Mouse (Mus musculus) heart, embryonic 12.5 days (tissue): ENCODE data around the gene Acot6. TPM values are rescaled to one million over a fixed set of nuclear protein-coding genes. Genes with fewer than 3 reads are reported as not detected.

ENCODE experiments used
- ATAC-seq: fragments of 200-750 bp; cut with Nextera tagmentation; 2 replicates; pipeline ENCODE4 v1.8.0; 2017; ENCODE audit warnings: moderate TSS enrichment, moderate library complexity; ENCODE audit not compliant: insufficient number of reproducible peaks, low FRiP score
- H3K27ac ChIP-seq: fragments of 300-500 bp; sonication (generic); 2 replicates; pipeline ENCODE4 v1.5.1; 2016; ENCODE audit warnings: mild to moderate bottlenecking, moderate library complexity; ENCODE audit not compliant: poor library complexity, severe bottlenecking
- H3K27me3 ChIP-seq: fragments of 300-500 bp; sonication (generic); replicated peaks from 2 replicates; pipeline ENCODE4 v1.6.1; 2016; ENCODE audit warnings: mild to moderate bottlenecking, moderate library complexity
- H3K36me3 ChIP-seq: fragments of 300-500 bp; sonication (generic); 2 replicates; pipeline ENCODE4 v1.6.1; 2016; ENCODE audit warnings: mild to moderate bottlenecking, moderate library complexity
- H3K4me1 ChIP-seq: fragments of 300-500 bp; sonication (generic); replicated peaks from 2 replicates; pipeline ENCODE4 v1.6.1; 2016; ENCODE audit warnings: mild to moderate bottlenecking
- H3K4me2 ChIP-seq: fragments of 300-500 bp; sonication (generic); 2 replicates; pipeline ENCODE4 v1.6.1; 2016; ENCODE audit warnings: mild to moderate bottlenecking, moderate library complexity
- H3K4me3 ChIP-seq: fragments of 300-500 bp; sonication (generic); 2 replicates; pipeline ENCODE4 v1.5.1; 2016; ENCODE audit warnings: mild to moderate bottlenecking
- H3K9ac ChIP-seq: fragments of 300-500 bp; sonication (generic); 2 replicates; pipeline ENCODE4 v1.6.1; 2016; ENCODE audit warnings: mild to moderate bottlenecking, moderate library complexity
- H3K9me3 ChIP-seq: fragments of 300-500 bp; sonication (generic); replicated peaks from 2 replicates; pipeline ENCODE4 v1.6.1; 2016; ENCODE audit warnings: mild to moderate bottlenecking, moderate library complexity
- WGBS: fragments of 180-500 bp; shearing (Covaris S2); methylation state at CpG from one replicate; pipeline ENCODE4 v1.1.7; 2016; 5-methylcytosine and 5-hydroxymethylcytosine counted together
- polyA plus RNA-seq: library from polyadenylated mRNA; unstranded; fragments of >200 nt; fragmentation: Nextera tagmentation; extraction: Ambion mirVana; gene quantifications from 2 replicates; pipeline ENCODE4 v1.2.1, GENCODE M21; 2016

The Acot6 gene
- polyA plus RNA-seq, 1 experiment from 2014 or later = 0.64 TPM

- no peak overlapping the region for H3K27ac ChIP-seq
- no peak overlapping the region for H3K9ac ChIP-seq
- H3K27me3 ChIP-seq = no peaks in the 10 kb centered on the region
- no peak overlapping the region for H3K4me2 ChIP-seq
- WGBS = 82% methylated on average over 6 of the region's 6 CpGs
- no peak overlapping the region for H3K4me3 ChIP-seq
- no peaks in the 10 kb centered on the region; the same call in 1 of the 2 replicates for H3K9me3 ChIP-seq
- peaks cover 24% of the 10 kb centered on the region for H3K36me3 ChIP-seq
- ATAC-seq = no peak
- H3K4me1 ChIP-seq = no peaks in the 10 kb centered on the region
Observed at GRCm38 (mm10) chr12:84128576-84128975, 28.1 kb downstream of the Acot6 start.

- peaks cover 24% of the 10 kb centered on the region for H3K36me3 ChIP-seq
- 83% methylated on average over 8 of the region's 8 CpGs for WGBS
- no peak for ATAC-seq
Observed at GRCm38 (mm10) chr12:84129931-84130330, 29.5 kb downstream of the Acot6 start.

GRCm38 (mm10) chr12:84132265-84132664, 31.8 kb downstream of the Acot6 start:
- ATAC-seq = no peak
- peaks cover 35% of the 10 kb centered on the region for H3K36me3 ChIP-seq
- no peak overlapping the region for H3K27ac ChIP-seq
- no peak overlapping the region for H3K9ac ChIP-seq
- H3K4me2 ChIP-seq = no peak overlapping the region
- H3K4me1 ChIP-seq = no peaks in the 10 kb centered on the region
- H3K4me3 ChIP-seq = no peak overlapping the region
- 53% methylated on average over 3 of the region's 3 CpGs for WGBS
- no peaks in the 10 kb centered on the region for H3K27me3 ChIP-seq
- no peaks in the 10 kb centered on the region; the same call in 1 of the 2 replicates for H3K9me3 ChIP-seq

More at GRCm38 (mm10) chr12:84129931-84130330, 29.5 kb downstream of the Acot6 start:
- no peak overlapping the region for H3K4me3 ChIP-seq
- H3K27me3 ChIP-seq = no peaks in the 10 kb centered on the region
- H3K4me2 ChIP-seq = no peak overlapping the region
- no peaks in the 10 kb centered on the region; the same call in 1 of the 2 replicates for H3K9me3 ChIP-seq
- no peak overlapping the region for H3K9ac ChIP-seq
- no peak overlapping the region for H3K27ac ChIP-seq
- no peaks in the 10 kb centered on the region for H3K4me1 ChIP-seq

GRCm38 (mm10) chr12:84137131-84137530, 36.7 kb downstream of the Acot6 start:
- Histone ChIP-seq H3K4me2 (no peak overlapping the region), H3K9me3 (no peaks in the 10 kb centered on the region), H3K9ac (no peak overlapping the region), H3K27me3 (no peaks in the 10 kb centered on the region), H3K36me3 (peaks cover 33% of the 10 kb centered on the region), H3K4me1 (no peaks in the 10 kb centered on the region), H3K27ac (no peak overlapping the region), H3K4me3 (no peak overlapping the region)
- ATAC-seq = no peak
- WGBS = 82% methylated on average over 7 of the region's 7 CpGs

- Histone ChIP-seq H3K4me3 (no peak overlapping the region), H3K4me1 (no peaks in the 10 kb centered on the region), H3K36me3 (peaks cover 35% of the 10 kb centered on the region), H3K27me3 (no peaks in the 10 kb centered on the region), H3K9me3 (no peaks in the 10 kb centered on the region), H3K4me2 (no peak overlapping the region), H3K9ac (no peak overlapping the region), H3K27ac (no peak overlapping the region)
- no peak for ATAC-seq
- 63% methylated on average over 4 of the region's 4 CpGs for WGBS
Observed at GRCm38 (mm10) chr12:84140135-84140534, 39.7 kb downstream of the Acot6 start.

GRCm38 (mm10) chr12:84141271-84141670, 40.8 kb downstream of the Acot6 start:
- Histone ChIP-seq H3K9ac (no peak overlapping the region), H3K4me3 (no peak overlapping the region), H3K27me3 (no peaks in the 10 kb centered on the region), H3K36me3 (peaks cover 29% of the 10 kb centered on the region), H3K4me1 (no peaks in the 10 kb centered on the region), H3K9me3 (no peaks in the 10 kb centered on the region), H3K4me2 (no peak overlapping the region), H3K27ac (no peak overlapping the region)
- ATAC-seq = no peak
- WGBS = 82% methylated on average over 4 of the region's 4 CpGs

- Histone ChIP-seq H3K4me2 (no peak overlapping the region), H3K4me1 (no peaks in the 10 kb centered on the region), H3K27ac (no peak overlapping the region), H3K4me3 (no peak overlapping the region), H3K9ac (no peak overlapping the region), H3K27me3 (no peaks in the 10 kb centered on the region), H3K36me3 (peaks cover 29% of the 10 kb centered on the region), H3K9me3 (no peaks in the 10 kb centered on the region)
- no peak for ATAC-seq
- 72% methylated on average over 14 of the region's 14 CpGs for WGBS
Observed at GRCm38 (mm10) chr12:84142281-84143050, 42.0 kb downstream of the Acot6 start.

- peaks cover 29% of the 10 kb centered on the region for H3K36me3 ChIP-seq
- H3K9ac ChIP-seq = peak within 1 kb of the TSS; percentile 69
- H3K9me3 ChIP-seq = no peaks in the 10 kb centered on the region
- H3K27me3 ChIP-seq = no peaks in the 10 kb centered on the region
- no peak within 1 kb of the TSS for H3K27ac ChIP-seq
- H3K4me2 ChIP-seq = peak within 1 kb of the TSS; percentile 89
- WGBS = 1% methylated on average over 50 of the region's 50 CpGs
- peaks cover 40% of the 10 kb centered on the region for H3K4me1 ChIP-seq
- peak within 1 kb of the TSS; percentile 58 for H3K4me3 ChIP-seq
- ATAC-seq = peak; percentile 71
Observed at GRCm38 (mm10) chr12:84147954-84148621, 47.6 kb downstream of the Acot6 start, which contains the start of gene Pnma1. TSS of gene Pnma1 (minus strand) at chr12:84148489.

GRCm38 (mm10) chr12:84148622-84149012, 48.2 kb downstream of the Acot6 start:
- Histone ChIP-seq H3K4me2 (peak overlapping the region; percentile 89), H3K27me3 (no peaks in the 10 kb centered on the region), H3K9me3 (no peaks in the 10 kb centered on the region), H3K27ac (no peak overlapping the region), H3K36me3 (peaks cover 33% of the 10 kb centered on the region), H3K9ac (peak overlapping the region; percentile 69), H3K4me3 (peak overlapping the region; percentile 58), H3K4me1 (peaks cover 44% of the 10 kb centered on the region)
- no peak for ATAC-seq
- 20% methylated on average over 10 of the region's 10 CpGs for WGBS

- Histone ChIP-seq H3K9ac (no peak overlapping the region; the same call in 1 of the 2 replicates), H3K9me3 (no peaks in the 10 kb centered on the region), H3K4me1 (peaks cover 50% of the 10 kb centered on the region), H3K36me3 (peaks cover 41% of the 10 kb centered on the region), H3K4me2 (no peak overlapping the region), H3K4me3 (no peak overlapping the region), H3K27ac (peak overlapping the region; percentile 68), H3K27me3 (no peaks in the 10 kb centered on the region)
- WGBS = 95% methylated on average over 15 of the region's 15 CpGs
- ATAC-seq = no peak
Observed at GRCm38 (mm10) chr12:84149971-84150370, 49.5 kb downstream of the Acot6 start.

- H3K9ac ChIP-seq = no peak overlapping the region
- H3K4me1 ChIP-seq = peaks cover 56% of the 10 kb centered on the region
- H3K4me3 ChIP-seq = no peak overlapping the region
- H3K27ac ChIP-seq = peak overlapping the region; percentile 68
- H3K27me3 ChIP-seq = no peaks in the 10 kb centered on the region
- H3K9me3 ChIP-seq = no peaks in the 10 kb centered on the region
- H3K36me3 ChIP-seq = peaks cover 49% of the 10 kb centered on the region
- H3K4me2 ChIP-seq = peak overlapping the region; percentile 32
- 8% methylated on average over 6 of the region's 6 CpGs for WGBS
- ATAC-seq = peak; percentile 64; the same call in 1 of the 2 replicates
Observed at GRCm38 (mm10) chr12:84150976-84151375, 50.5 kb downstream of the Acot6 start.
